Mouse (Mus musculus) neural tube, embryonic 11.5 days (tissue): Measurements from ENCODE around the gene Ncl. TPM values are rescaled to one million over a fixed set of nuclear protein-coding genes. Genes with fewer than 3 reads are reported as not detected.

Source experiments
- ATAC-seq: fragments of 200-750 bp; cut with Nextera tagmentation; 2 replicates; pipeline ENCODE4 v1.8.0; 2017; ENCODE audit warnings: moderate number of reproducible peaks, mild to moderate bottlenecking, moderate TSS enrichment, moderate library complexity; ENCODE audit not compliant: insufficient read depth, low FRiP score, low TSS enrichment
- DNase-seq: peaks from one replicate; pipeline ENCODE4 v3.0.0-alpha.2; 2015; ENCODE audit warnings: low spot score
- H3K27ac ChIP-seq: fragments of 300-500 bp; sonication (generic); 2 replicates; pipeline ENCODE4 v1.5.1; 2014; ENCODE audit warnings: low read depth, mild to moderate bottlenecking, low read length
- H3K27me3 ChIP-seq: fragments of 300-500 bp; sonication (generic); 2 replicates; pipeline ENCODE4 v1.6.1; 2014; ENCODE audit warnings: mild to moderate bottlenecking, low read length, mixed read lengths; ENCODE audit not compliant: control insufficient read depth, insufficient read depth
- H3K36me3 ChIP-seq: fragments of 300-500 bp; sonication (generic); 2 replicates; pipeline ENCODE4 v1.6.1; 2014; ENCODE audit warnings: mild to moderate bottlenecking, low read length, moderate library complexity, mixed read lengths; ENCODE audit not compliant: control insufficient read depth, insufficient read depth
- H3K4me1 ChIP-seq: fragments of 300-500 bp; sonication (generic); 2 replicates; pipeline ENCODE4 v1.6.1; 2014; ENCODE audit warnings: low read length, mixed read lengths; ENCODE audit not compliant: control insufficient read depth, insufficient read depth
- H3K4me2 ChIP-seq: fragments of 300-500 bp; sonication (generic); 2 replicates; pipeline ENCODE4 v1.6.1; 2014; ENCODE audit warnings: low read depth, mild to moderate bottlenecking, moderate library complexity
- H3K4me3 ChIP-seq: fragments of 300-500 bp; sonication (generic); 2 replicates; pipeline ENCODE4 v1.5.1; 2014; ENCODE audit warnings: low read depth, low read length
- H3K9ac ChIP-seq: fragments of 300-500 bp; sonication (generic); 2 replicates; pipeline ENCODE4 v1.6.1; 2014; ENCODE audit warnings: mild to moderate bottlenecking, low read length
- H3K9me3 ChIP-seq: fragments of 300-500 bp; sonication (generic); 2 replicates; pipeline ENCODE4 v1.6.1; 2016; ENCODE audit warnings: low read length; ENCODE audit not compliant: control insufficient read depth
- WGBS: fragments of 180-500 bp; shearing (Covaris S2); extraction: QIAGEN DNeasy Blood & Tissue Kit; methylation state at CpG from one replicate; pipeline ENCODE4 v1.1.7; 2014; 5-methylcytosine and 5-hydroxymethylcytosine counted together
- polyA plus RNA-seq: library from polyadenylated mRNA; unstranded; fragments of >200 nt; fragmentation: Nextera tagmentation; extraction: Ambion mirVana; gene quantifications from 2 replicates; pipeline ENCODE4 v1.2.1, GENCODE M21; 2014

Ncl gene
- polyA plus RNA-seq, 1 experiment from 2014 or later, result 368 TPM

- H3K9me3 ChIP-seq, result no peaks in the 10 kb centered on the region
- H3K36me3 ChIP-seq, result no peaks in the 10 kb centered on the region
- WGBS, result 52% methylated on average over 10 of the region's 10 CpGs
- H3K9ac ChIP-seq, result no peak overlapping the region
- H3K27me3 ChIP-seq, result no peaks in the 10 kb centered on the region
- DNase-seq (peak; percentile 55), ATAC-seq (no peak)
- H3K4me3 ChIP-seq, result no peak overlapping the region
- H3K27ac ChIP-seq, result no peak overlapping the region
- H3K4me2 ChIP-seq, result no peak overlapping the region
- H3K4me1 ChIP-seq, result no peaks in the 10 kb centered on the region
These were observed 12.8 kb upstream of the Ncl start for GRCm38 (mm10) chr1:86371997-86372396.

- Histone ChIP-seq H3K27ac (no peak overlapping the region), H3K4me1 (no peaks in the 10 kb centered on the region), H3K9ac (no peak overlapping the region), H3K9me3 (no peaks in the 10 kb centered on the region), H3K4me2 (no peak overlapping the region), H3K36me3 (no peaks in the 10 kb centered on the region), H3K4me3 (no peak overlapping the region), H3K27me3 (no peaks in the 10 kb centered on the region)
- 75% methylated on average over 4 of the region's 4 CpGs for WGBS
- ATAC-seq, result no peak
- no peak for DNase-seq
These were observed 8.9 kb upstream of the Ncl start for GRCm38 (mm10) chr1:86368086-86368485.

- peak; percentile 26 for DNase-seq
- 15% methylated on average over 6 of the region's 6 CpGs for WGBS
- Histone ChIP-seq H3K9me3 (no peaks in the 10 kb centered on the region), H3K27me3 (no peaks in the 10 kb centered on the region), H3K36me3 (no peaks in the 10 kb centered on the region), H3K27ac (no peak overlapping the region), H3K4me2 (no peak overlapping the region), H3K4me3 (no peak overlapping the region), H3K9ac (no peak overlapping the region), H3K4me1 (peaks cover 10% of the 10 kb centered on the region; the same call in 1 of the 2 replicates)
- ATAC-seq, result no peak
These were observed 4.5 kb upstream of the Ncl start for GRCm38 (mm10) chr1:86363671-86364070.

- ATAC-seq, result no peak
These were observed 2.8 kb upstream of the Ncl start for GRCm38 (mm10) chr1:86361852-86362615.

GRCm38 (mm10) chr1:86360441-86360840, 1.2 kb upstream of the Ncl start:
- no peak for ATAC-seq
- 21% methylated on average over 12 of the region's 12 CpGs for WGBS
- no peaks in the 10 kb centered on the region for H3K27me3 ChIP-seq
- peak overlapping the region; percentile 89 for H3K4me3 ChIP-seq
- no peak for DNase-seq
- peak overlapping the region; percentile 71 for H3K4me2 ChIP-seq
- no peaks in the 10 kb centered on the region for H3K9me3 ChIP-seq
- peak overlapping the region; percentile 87 for H3K9ac ChIP-seq
- peaks cover 8% of the 10 kb centered on the region for H3K36me3 ChIP-seq
- H3K27ac ChIP-seq, result no peak overlapping the region
- H3K4me1 ChIP-seq, result peaks cover 17% of the 10 kb centered on the region; the same call in 1 of the 2 replicates

More at GRCm38 (mm10) chr1:86361852-86362615, 2.8 kb upstream of the Ncl start:
- Histone ChIP-seq H3K4me3 (no peak overlapping the region), H3K36me3 (peaks cover 4% of the 10 kb centered on the region), H3K9ac (no peak overlapping the region), H3K9me3 (no peaks in the 10 kb centered on the region), H3K4me1 (peaks cover 17% of the 10 kb centered on the region; the same call in 1 of the 2 replicates), H3K27ac (no peak overlapping the region), H3K27me3 (no peaks in the 10 kb centered on the region), H3K4me2 (no peak overlapping the region)
- 88% methylated on average over 4 of the region's 4 CpGs for WGBS
- DNase-seq, result no peak

- Histone ChIP-seq H3K27ac (peak overlapping the region; percentile 5; the same call in 1 of the 2 replicates), H3K4me1 (peaks cover 17% of the 10 kb centered on the region; the same call in 1 of the 2 replicates), H3K27me3 (no peaks in the 10 kb centered on the region), H3K4me3 (peak overlapping the region; percentile 89), H3K9me3 (no peaks in the 10 kb centered on the region), H3K9ac (peak overlapping the region; percentile 87), H3K4me2 (peak overlapping the region; percentile 71), H3K36me3 (peaks cover 10% of the 10 kb centered on the region)
- under 1% methylated on average over 26 of the region's 26 CpGs for WGBS
- peak; percentile 10; the same call in 1 of the 2 replicates for ATAC-seq
- DNase-seq, result no peak
These were observed 589 bp upstream of the Ncl start for GRCm38 (mm10) chr1:86359798-86360179.

- Histone ChIP-seq H3K9ac (peak overlapping the region; percentile 94), H3K4me2 (peak overlapping the region; percentile 91), H3K36me3 (peaks cover 15% of the 10 kb centered on the region), H3K9me3 (no peaks in the 10 kb centered on the region), H3K4me3 (peak overlapping the region; percentile 89), H3K4me1 (peaks cover 17% of the 10 kb centered on the region; the same call in 1 of the 2 replicates), H3K27ac (peak overlapping the region; percentile 97), H3K27me3 (no peaks in the 10 kb centered on the region)
- under 1% methylated on average over 20 of the region's 41 CpGs for WGBS
- ATAC-seq (no peak; the same call in 1 of the 2 replicates), DNase-seq (no peak)
These were observed 833 bp downstream of the Ncl start for GRCm38 (mm10) chr1:86358229-86358905.

GRCm38 (mm10) chr1:86354186-86354585, 5.0 kb downstream of the Ncl start:
- H3K4me3 ChIP-seq, result no peak overlapping the region
- H3K9me3 ChIP-seq, result no peaks in the 10 kb centered on the region
- DNase-seq (no peak), ATAC-seq (no peak)
- peaks cover 7% of the 10 kb centered on the region; the same call in 1 of the 2 replicates for H3K4me1 ChIP-seq
- 85% methylated on average over 2 of the region's 2 CpGs for WGBS
- H3K36me3 ChIP-seq, result peaks cover 30% of the 10 kb centered on the region
- no peak overlapping the region for H3K4me2 ChIP-seq
- no peak overlapping the region for H3K9ac ChIP-seq
- no peak overlapping the region for H3K27ac ChIP-seq
- no peaks in the 10 kb centered on the region for H3K27me3 ChIP-seq
